Mouse (Mus musculus) brain, embryonic 14.5 days (tissue): ENCODE measurements around the gene Clec11a.

Source experiments
- CTCF ChIP-seq: fragments of 200-500 bp; IDR thresholded peaks from 2 replicates; pipeline ENCODE4 v1.5.1; 2012; ENCODE audit warnings: inconsistent platforms, mild to moderate bottlenecking, moderate library complexity, borderline replicate concordance; ENCODE audit not compliant: insufficient read depth, insufficient read length; ENCODE audit errors: extremely low read depth
- POLR2A ChIP-seq: fragments of 200-500 bp; IDR thresholded peaks from 2 replicates; pipeline ENCODE4 v1.6.1; 2012; ENCODE audit warnings: mild to moderate bottlenecking, inconsistent platforms, borderline replicate concordance; ENCODE audit not compliant: poor library complexity, insufficient read depth, insufficient read length, severe bottlenecking; ENCODE audit errors: extremely low read depth

DNA sequence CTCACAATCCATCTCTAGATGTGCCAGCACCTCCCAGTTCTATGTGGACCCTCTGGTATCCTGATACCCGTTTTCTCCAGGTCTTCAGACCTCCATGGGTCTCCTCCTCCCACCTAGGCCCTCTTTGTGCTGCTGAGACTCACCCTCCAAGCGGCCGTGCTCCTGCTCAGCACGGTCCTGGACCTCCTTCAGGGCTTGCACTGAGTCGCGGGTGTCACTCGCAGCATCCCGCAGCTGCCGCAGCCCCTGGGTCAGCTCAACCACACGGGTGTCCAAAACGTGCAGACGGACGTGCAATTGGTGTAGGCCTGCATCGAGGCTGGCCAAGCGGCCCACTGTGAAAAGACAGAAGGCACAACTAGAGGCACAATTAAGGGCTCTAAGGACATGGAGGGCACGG is 1.0 kb downstream of the Clec11a start:
- TF ChIP-seq CTCF (no peak), POLR2A (no peak)
